9 mouse cellular contexts compared by ENCODE assay signal in genomic region chr11:103168690-103169390, GRCm38 (mm10). TPM values are rescaled to one million over a fixed set of nuclear protein-coding genes. Genes with fewer than 3 reads are reported as not detected.
DNase-seq lines count a peak whose midpoint lies in the region; ATAC-seq lines count a peak whose summit lies in the region.
"Had no signal": no experiment of that assay in that cellular context is flagged by ENCODE, and none has a peak within 500 bp of the region (broad histone marks: within the 10 kb centered on the region; RNA-seq: fewer than 3 reads in every experiment).

No protein-coding gene starts in this region.

- WGBS in heart, embryonic 10.5 days: 29% methylated on average over 9 of the region's 9 CpGs
- 20% methylated on average over 9 of the region's 9 CpGs for WGBS in hindbrain, embryonic 15.5 days

- H3K9ac ChIP-seq in hindbrain, embryonic 15.5 days: no peak overlapping the region
- H3K9ac ChIP-seq: limb, embryonic 15.5 days had no signal

- intact Hi-C loops in left cerebral cortex, postnatal 14 days (cut with DNase I): loop anchor here (1.0 kb wide), 1 partner anchor 156 kb away; no protein-coding TSS in a partner anchor

- DNase-seq in heart, adult 18-20 months: peak; percentile 79 to 92
- DNase-seq in heart, embryonic 10.5 days (ENCODE audit: low spot score): no peak
- peak; percentile 80 for DNase-seq in NIH3T3 (ENCODE audit: low read depth)
- DNase-seq in embryo, embryonic 10 days (ENCODE audit: low spot score): peak; percentile 84
- peak; percentile 80 for DNase-seq in left cerebral cortex, postnatal 14 days (ENCODE audit: low spot score in 2 of 2)
- peak; percentile 76 for DNase-seq in testis, postnatal 10 days (ENCODE audit: low spot score)

- no peak overlapping the region for H3K4me3 ChIP-seq in heart, embryonic 10.5 days
- H3K4me3 ChIP-seq in hindbrain, embryonic 15.5 days: no peak overlapping the region
- H3K4me3 ChIP-seq: limb, embryonic 15.5 days had no signal

- H3K4me2 ChIP-seq in hindbrain, embryonic 15.5 days: no peak overlapping the region
- H3K4me2 ChIP-seq: limb, embryonic 15.5 days had no signal

- peaks cover 3% of the 10 kb centered on the region; the same call in 1 of the 2 replicates for H3K9me3 ChIP-seq in heart, embryonic 10.5 days
- no peaks in the 10 kb centered on the region for H3K9me3 ChIP-seq in hindbrain, embryonic 15.5 days
- H3K9me3 ChIP-seq: limb, embryonic 15.5 days had no signal

- H3K4me1 ChIP-seq in heart, embryonic 10.5 days: peaks cover 35% of the 10 kb centered on the region
- peaks cover 40% of the 10 kb centered on the region for H3K4me1 ChIP-seq in hindbrain, embryonic 15.5 days (replicated peaks)

- H3K27me3 ChIP-seq in heart, embryonic 10.5 days (ENCODE audit: insufficient read depth, poor library complexity, severe bottlenecking): peaks cover 68% of the 10 kb centered on the region
- H3K27me3 ChIP-seq in hindbrain, embryonic 15.5 days: no peaks in the 10 kb centered on the region

- no peak for ATAC-seq in hindbrain, embryonic 15.5 days (ENCODE audit: low FRiP score, low read depth)
- peak; percentile 30 for ATAC-seq in monocyte, adult 5-6 weeks (replicated peaks; ENCODE audit: insufficient number of reproducible peaks, low FRiP score, low TSS enrichment, poor library complexity, severe bottlenecking)

- H3K27ac ChIP-seq in heart, embryonic 10.5 days: no peak overlapping the region
- H3K27ac ChIP-seq in hindbrain, embryonic 15.5 days (replicated peaks): peak overlapping the region; percentile 50
- H3K27ac ChIP-seq: limb, embryonic 15.5 days had no signal

- H3K36me3 ChIP-seq in heart, embryonic 10.5 days: no peaks in the 10 kb centered on the region
- H3K36me3 ChIP-seq in hindbrain, embryonic 15.5 days: no peaks in the 10 kb centered on the region
- H3K36me3 ChIP-seq: limb, embryonic 15.5 days had no signal

RNA-seq across cellular contexts. Expression of gene Fmnl1, which starts 2.1 kb away (rescaled TPM):
- total RNA-seq in heart, adult 18-20 months (2021): 10 to 100 TPM; 18.1 to 20.2 TPM
- 0.92 and 1.2 TPM in 2 replicates for polyA plus RNA-seq in heart, embryonic 10.5 days (2016; fragmentation: Nextera tagmentation; extraction: Ambion mirVana)
- polyA plus RNA-seq in hindbrain, embryonic 15.5 days (2015; fragmentation: Nextera tagmentation; extraction: Ambion mirVana): 7.0 and 7.8 TPM in 2 replicates
- total RNA-seq in left cerebral cortex, postnatal 14 days (2021): 100 to 1,000 TPM; 132 to 143 TPM
- 189 to 455 TPM (median 252 TPM) in 3 replicates for total RNA-seq in monocyte, adult 5-6 weeks (2017)

RNA-seq across cellular contexts. Expression of gene Hexim2, which starts 36.6 kb away (rescaled TPM):
- total RNA-seq in heart, adult 18-20 months (2021): 1 to 10 TPM; 1.6 to 1.7 TPM
- 6.5 and 7.9 TPM in 2 replicates for polyA plus RNA-seq in heart, embryonic 10.5 days (2016; fragmentation: Nextera tagmentation; extraction: Ambion mirVana)
- 23.5 and 28.4 TPM in 2 replicates for polyA plus RNA-seq in hindbrain, embryonic 15.5 days (2015; fragmentation: Nextera tagmentation; extraction: Ambion mirVana)
- total RNA-seq in left cerebral cortex, postnatal 14 days (2021): 10 to 100 TPM; 15.4 TPM
- 0.87 to 2.5 TPM in 2 of 3 replicates, not detected in the other for total RNA-seq in monocyte, adult 5-6 weeks (2017)

RNA-seq across cellular contexts. Expression of gene 1700023F06Rik, which starts 39.5 kb away (rescaled TPM):
- not detected for total RNA-seq in heart, adult 18-20 months (2021)
- 0.35 TPM in 1 of 2 replicates, not detected in the other for polyA plus RNA-seq in heart, embryonic 10.5 days (2016; fragmentation: Nextera tagmentation; extraction: Ambion mirVana)
- polyA plus RNA-seq in hindbrain, embryonic 15.5 days (2015; fragmentation: Nextera tagmentation; extraction: Ambion mirVana): 2.3 and 2.6 TPM in 2 replicates
- 1 to 10 TPM; 2.3 TPM for total RNA-seq in left cerebral cortex, postnatal 14 days (2021)
- not detected in 3 replicates for total RNA-seq in monocyte, adult 5-6 weeks (2017)

RNA-seq across cellular contexts. Expression of gene Spata32, which starts 49.4 kb away (rescaled TPM):
- total RNA-seq in heart, adult 18-20 months (2021): not detected
- not detected in 2 replicates for polyA plus RNA-seq in heart, embryonic 10.5 days (2016; fragmentation: Nextera tagmentation; extraction: Ambion mirVana)
- polyA plus RNA-seq in hindbrain, embryonic 15.5 days (2015; fragmentation: Nextera tagmentation; extraction: Ambion mirVana): 0.99 and 1.4 TPM in 2 replicates
- total RNA-seq in left cerebral cortex, postnatal 14 days (2021): 1 to 10 TPM; 1.0 to 1.2 TPM
- not detected in 3 replicates for total RNA-seq in monocyte, adult 5-6 weeks (2017)
- polyA plus RNA-seq: limb, embryonic 15.5 days had no signal

RNA-seq across cellular contexts. Expression of gene Hexim1, which starts 52.8 kb away (rescaled TPM):
- total RNA-seq in heart, adult 18-20 months (2021): 10 to 100 TPM; 20.0 to 21.5 TPM
- 1.8 and 2.8 TPM in 2 replicates for polyA plus RNA-seq in heart, embryonic 10.5 days (2016; fragmentation: Nextera tagmentation; extraction: Ambion mirVana)
- polyA plus RNA-seq in hindbrain, embryonic 15.5 days (2015; fragmentation: Nextera tagmentation; extraction: Ambion mirVana): 3.7 and 3.9 TPM in 2 replicates
- 10 to 100 TPM; 43.7 to 45.4 TPM for total RNA-seq in left cerebral cortex, postnatal 14 days (2021)
- total RNA-seq in monocyte, adult 5-6 weeks (2017): 90.9 to 99.4 TPM (median 96.2 TPM) in 3 replicates
